Mouse (Mus musculus) liver, embryonic 14 days (tissue): ENCODE results near the gene Map3k6. TPM values are rescaled to one million over a fixed set of nuclear protein-coding genes. Genes with fewer than 3 reads are reported as not detected.

Experiments
- polyA plus RNA-seq: library from polyadenylated mRNA; depleted of rRNA; stranded (reverse); fragments of >200 nt; gene quantifications from 2 replicates; pipeline ENCODE4 v1.2.3, GENCODE M21; 2012; rRNA removed

The Map3k6 gene
- 1.9 and 2.1 TPM in 2 replicates for polyA plus RNA-seq

GRCm38 (mm10) chr4:133240490-133240921 lies at the start of gene Map3k6:
TSS of gene Map3k6 (plus strand) at chr4:133240818.

GRCm38 (mm10) chr4:133211751-133212561 lies 28.7 kb upstream of the Map3k6 start, which contains the start of the genes Cd164l2 and Gpr3:
TSS of gene Cd164l2 (plus strand) at chr4:133212131.
TSS of gene Gpr3 (minus strand) at chr4:133212536.

GRCm38 (mm10) chr4:133262882-133263281 lies 22.3 kb downstream of the Map3k6 start, which contains the start of gene Sytl1:
TSS of gene Sytl1 (minus strand) at chr4:133263113.

GRCm38 (mm10) chr4:133277104-133278026 lies 36.7 kb downstream of the Map3k6 start, which contains the start of gene Tmem222:
TSS of gene Tmem222 (minus strand) at chr4:133277792.

Other genes starting within 250 kb of the Map3k6 start
- gene Ahdc1, start 229.6 kb upstream of the Map3k6 start, polyA plus RNA-seq = 1.1 and 1.2 TPM in 2 replicates
- gene Wasf2, start 110.3 kb upstream of the Map3k6 start, polyA plus RNA-seq = 10.2 and 12.9 TPM in 2 replicates
- gene Cd164l2, start 28.7 kb upstream of the Map3k6 start, polyA plus RNA-seq = 0.07 TPM in 1 of 2 replicates, not detected in the other
- not detected in 2 replicates for gene Gpr3, start 28.3 kb upstream of the Map3k6 start, polyA plus RNA-seq
- gene Sytl1, start 22.3 kb downstream of the Map3k6 start, polyA plus RNA-seq = 0.35 and 0.40 TPM in 2 replicates
- gene Tmem222, start 37.0 kb downstream of the Map3k6 start, polyA plus RNA-seq = 28.7 and 32.3 TPM in 2 replicates
- 5.4 and 6.4 TPM in 2 replicates for gene Wdtc1, start 112.7 kb downstream of the Map3k6 start, polyA plus RNA-seq
- gene Slc9a1, start 128.9 kb downstream of the Map3k6 start, polyA plus RNA-seq = 5.6 and 6.9 TPM in 2 replicates
- gene Tent5b, start 239.3 kb downstream of the Map3k6 start, polyA plus RNA-seq = 0.01 and 0.06 TPM in 2 replicates